Mouse (Mus musculus): ENCODE data around the gene Olfr148.

- no peak for TF ChIP-seq CTCF (IDR thresholded peaks at IDR 0.05; ENCODE audit: insufficient read depth, low read length)
- TF ChIP-seq POLR2A (IDR thresholded peaks at IDR 0.05; ENCODE audit: borderline replicate concordance, extremely low read depth, low read depth, low read length), result no peak
Measured at GRCm38 (mm10) chr9:39577050-39577449, 33.4 kb upstream of the Olfr148 start.
